Mouse (Mus musculus) myocyte (in vitro differentiated cells): ENCODE measurements around the gene Ncf1.

Experiments
- E2F4 ChIP-seq: IDR thresholded peaks from one replicate; pipeline ENCODE4 v1.6.1; 2011; ENCODE audit warnings: mild to moderate bottlenecking, control low read depth, moderate library complexity; ENCODE audit not compliant: insufficient read depth
- MAX ChIP-seq: IDR thresholded peaks from one replicate; pipeline ENCODE4 v1.6.1; 2011; ENCODE audit warnings: low read depth, mild to moderate bottlenecking, control low read depth
- MYOG ChIP-seq, 3 experiments: IDR thresholded peaks; one replicate each; pipeline ENCODE4 v1.6.1; 2011; ENCODE audit warnings: control low read depth in 2 of 3, low read depth in 2 of 3, mild to moderate bottlenecking in 2 of 3; ENCODE audit not compliant: insufficient read length in 2 of 3, control insufficient read depth in 1 of 3, insufficient read depth in 1 of 3
- POLR2A ChIP-seq: IDR thresholded peaks from one replicate; pipeline ENCODE4 v1.6.1; 2011; ENCODE audit warnings: low read depth, mild to moderate bottlenecking, control low read depth, moderate library complexity; ENCODE audit not compliant: insufficient read length
- SRF ChIP-seq: IDR thresholded peaks from one replicate; pipeline ENCODE4 v1.6.1; 2011; ENCODE audit warnings: low read depth; ENCODE audit not compliant: control insufficient read depth, insufficient read length
- TCF12 ChIP-seq: IDR thresholded peaks from one replicate; pipeline ENCODE4 v1.6.1; 2011; ENCODE audit warnings: mild to moderate bottlenecking, control low read depth; ENCODE audit not compliant: poor library complexity, insufficient read depth, severe bottlenecking
- USF1 ChIP-seq: IDR thresholded peaks from one replicate; pipeline ENCODE4 v1.6.1; 2011; ENCODE audit warnings: low read depth, mild to moderate bottlenecking, control low read depth, moderate library complexity

DNA sequence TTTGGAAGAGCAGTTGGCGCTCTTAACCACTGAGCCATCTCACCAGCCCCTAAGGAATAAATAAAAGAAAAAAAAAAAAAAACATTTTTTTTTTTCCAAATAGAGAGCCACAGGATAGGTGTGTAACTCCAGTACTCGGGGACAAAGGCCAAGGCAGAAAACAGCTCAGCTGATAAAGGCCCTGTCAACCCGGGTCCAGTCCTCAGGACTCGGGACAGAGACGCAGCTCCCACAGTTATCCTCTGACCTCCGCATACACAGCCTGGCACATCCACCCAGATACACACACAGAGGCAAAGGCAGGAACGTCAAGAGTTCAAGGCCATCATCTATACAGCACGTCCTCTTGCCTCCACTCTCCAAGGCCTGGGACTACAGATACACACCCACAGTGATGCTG, 59.3 kb downstream of the Ncf1 start:
- TF ChIP-seq POLR2A (no peak), USF1 (no peak), TCF12 (no peak), MYOG (IDR thresholded peaks at IDR 0.05; ENCODE audit: control insufficient read depth in 1 of 3, insufficient read depth in 1 of 3, insufficient read length in 2 of 3, low read depth in 2 of 3) (no peak), MAX (no peak), SRF (no peak), E2F4 (no peak)
